Mouse (Mus musculus): Measurements from ENCODE around the gene Allc.

The Allc gene

DNA sequence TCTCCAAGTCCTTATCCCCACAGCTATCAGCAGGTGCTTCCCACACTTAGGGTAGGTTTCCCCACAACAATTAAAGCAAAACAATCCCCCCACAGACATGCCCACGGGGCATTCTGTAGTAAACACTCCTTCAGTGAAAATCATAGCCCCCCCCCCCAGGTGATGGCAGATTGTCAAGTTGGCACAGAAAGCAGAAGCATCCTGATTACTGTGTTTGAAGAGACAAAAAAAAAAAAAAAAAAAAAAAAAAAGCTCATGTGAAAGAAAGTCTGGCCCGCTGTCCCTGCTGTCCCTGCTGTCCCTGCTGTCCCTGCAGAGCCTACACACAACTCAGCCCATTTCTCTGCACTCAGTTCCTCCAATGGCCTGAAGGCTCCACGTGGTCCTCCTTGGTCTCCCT, 1.7 kb upstream of the Allc start:
- in situ Hi-C loops (cut with MboI, MseI) = no loop called here

DNA sequence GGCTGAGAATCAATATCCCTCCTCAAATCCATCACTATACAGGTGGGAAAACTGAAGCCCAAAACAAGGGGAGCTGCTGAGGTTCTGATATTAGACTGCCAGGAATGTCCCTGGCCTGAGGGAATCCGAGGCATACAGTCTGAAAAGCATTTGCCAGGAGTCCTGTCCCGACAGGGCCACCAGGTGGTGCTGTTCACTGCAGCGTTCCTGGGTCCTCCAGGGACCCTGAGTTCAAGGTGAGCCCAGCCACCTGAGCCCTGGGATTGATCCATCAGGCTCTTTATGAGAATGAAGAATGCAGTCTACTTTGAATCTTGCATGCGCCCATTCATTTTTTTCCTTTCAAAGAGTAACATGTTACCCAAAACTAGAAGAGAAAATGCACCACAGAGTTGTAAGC, 3.2 kb downstream of the Allc start:
- in situ Hi-C loops (cut with MboI, MseI) = no loop called here

DNA sequence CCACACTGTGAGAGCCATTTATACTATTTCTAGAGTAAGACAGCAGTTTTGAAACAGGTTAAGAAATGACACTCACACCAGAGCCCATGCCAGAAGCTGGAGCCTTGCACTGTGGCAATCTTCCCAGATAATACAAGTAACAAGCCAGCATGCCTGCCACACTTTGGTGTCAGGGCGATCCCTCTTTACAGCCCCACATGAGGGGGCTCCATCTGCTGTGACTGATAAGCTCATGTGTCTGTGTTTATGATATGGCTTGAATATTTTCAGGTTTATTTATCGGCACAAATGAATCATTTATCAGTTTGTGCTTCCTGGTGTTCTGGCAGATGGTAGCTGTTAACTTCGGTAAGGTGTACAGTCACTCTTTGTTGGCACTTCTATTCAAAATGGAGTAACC, 4.2 kb downstream of the Allc start:
- in situ Hi-C loops (cut with MboI, MseI) = no loop called here

DNA sequence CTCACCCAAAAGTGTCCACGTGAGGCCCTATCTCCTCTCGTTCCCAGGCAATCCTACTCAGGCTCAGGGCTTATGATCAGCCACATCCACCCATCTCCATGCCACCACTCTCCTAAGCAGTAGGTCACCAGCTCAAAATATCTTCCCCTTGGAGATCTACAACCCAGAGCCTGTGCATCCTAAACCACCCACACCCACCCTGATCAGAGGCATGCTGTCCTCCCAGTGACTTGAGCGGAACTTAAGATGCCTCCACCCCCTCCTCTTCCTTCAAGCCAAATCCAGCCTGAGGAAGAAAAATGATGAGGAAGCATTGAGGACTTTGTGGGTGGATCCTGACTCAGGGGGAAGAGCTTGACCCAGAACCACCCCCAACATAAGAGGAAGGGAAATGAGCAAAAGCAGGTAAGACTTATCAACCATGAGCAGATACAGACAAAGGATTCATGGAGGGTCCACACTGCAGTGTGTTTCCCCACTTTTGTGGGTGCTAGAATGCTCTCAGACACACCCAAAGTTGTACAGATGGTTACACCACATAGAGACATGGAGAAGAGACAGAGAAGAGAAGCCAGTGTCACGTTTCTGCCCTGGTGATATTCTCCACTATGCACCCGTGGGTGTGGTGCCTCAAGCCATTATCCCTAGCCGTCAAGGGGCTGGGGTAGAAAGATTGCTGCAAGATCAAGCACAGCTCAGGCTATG, 6.8 kb downstream of the Allc start:
- in situ Hi-C loops (cut with MboI, MseI) = no loop called here

DNA sequence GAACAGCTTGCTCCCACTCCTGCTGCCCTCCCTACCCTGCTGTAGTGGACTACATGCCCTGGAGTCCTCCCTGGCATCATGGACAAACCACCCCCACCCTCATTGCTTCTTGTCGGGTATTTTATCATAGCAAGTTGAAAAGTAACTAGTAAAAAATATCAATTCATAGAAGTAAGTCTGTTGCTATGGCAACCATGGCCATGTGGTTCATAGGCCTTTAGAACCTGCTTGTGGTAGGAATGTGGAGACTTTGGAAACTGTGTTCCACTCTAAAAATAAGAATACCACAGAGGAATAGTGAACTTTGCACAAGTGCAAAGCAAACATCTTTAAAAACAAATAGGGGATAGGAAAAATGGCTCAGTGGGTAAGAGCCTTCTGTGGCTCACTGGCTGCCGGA, 10.1 kb downstream of the Allc start:
- in situ Hi-C loops (cut with MboI, MseI) = no loop called here

DNA sequence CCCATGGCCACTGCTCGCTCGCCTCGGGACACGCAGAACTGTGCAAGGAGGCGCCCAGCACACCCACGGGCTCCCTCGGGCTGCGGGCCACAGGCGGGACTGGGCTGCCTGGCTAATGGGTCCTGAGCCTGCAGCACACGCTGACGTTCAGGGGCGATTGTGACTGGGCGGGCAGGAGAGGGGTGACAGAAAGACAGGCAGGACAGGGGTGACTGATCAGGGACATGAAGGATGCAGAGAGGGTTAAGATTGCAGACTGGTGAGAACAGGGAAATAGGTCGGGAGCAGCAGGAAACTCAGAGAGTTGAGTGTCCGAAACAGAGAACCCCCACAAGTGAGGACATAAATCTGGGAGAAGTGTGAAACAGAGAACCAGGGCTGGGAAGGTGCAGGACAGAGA, 30.0 kb downstream of the Allc start, which contains the start of gene Dcdc2c:
Dcdc2c (minus strand) TSS at position 101 of the 400 bp plus-strand sequence.
- in situ Hi-C loops (cut with MboI, MseI) = no loop called here

DNA sequence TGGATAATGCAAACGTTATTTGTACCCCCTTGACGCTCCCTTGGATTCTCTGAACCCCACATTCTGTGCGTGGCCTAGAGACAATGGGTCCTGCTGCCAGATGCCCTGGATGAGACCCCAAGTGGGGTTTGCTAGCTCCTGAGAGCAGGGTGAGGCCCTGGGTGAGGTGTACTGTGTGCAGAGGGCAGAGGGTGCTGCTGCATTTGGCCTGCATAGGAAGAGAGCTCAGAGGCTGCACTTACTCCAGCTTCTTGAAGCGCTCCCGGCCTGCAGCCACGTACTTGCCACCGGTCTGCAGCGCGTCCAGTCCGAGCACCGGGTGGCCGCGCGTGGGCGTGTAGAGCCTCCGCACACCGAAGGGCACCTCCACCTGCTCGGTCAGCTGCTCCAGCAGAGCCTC, 30.5 kb downstream of the Allc start:
- in situ Hi-C loops (cut with MboI, MseI) = no loop called here

DNA sequence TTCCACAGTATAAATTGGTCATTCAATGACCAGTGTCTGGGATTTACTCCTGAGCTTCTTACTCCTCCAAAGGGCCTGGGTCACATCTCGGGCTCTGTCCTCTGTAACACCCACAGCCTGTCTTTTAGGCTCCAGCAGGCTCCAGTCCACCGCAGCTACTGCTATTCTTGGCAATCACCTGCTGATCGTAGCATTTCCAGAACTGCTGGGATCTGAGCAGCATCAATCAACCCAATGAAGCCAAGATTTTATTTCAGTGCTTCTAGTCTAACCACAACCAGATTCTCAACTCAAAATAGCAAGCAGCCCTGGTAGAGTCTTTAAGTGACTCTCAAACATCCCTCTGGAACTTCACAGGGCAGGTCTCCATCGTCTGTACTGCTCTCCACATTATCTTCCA, 33.4 kb downstream of the Allc start:
- in situ Hi-C loops (cut with MboI, MseI) = no loop called here

DNA sequence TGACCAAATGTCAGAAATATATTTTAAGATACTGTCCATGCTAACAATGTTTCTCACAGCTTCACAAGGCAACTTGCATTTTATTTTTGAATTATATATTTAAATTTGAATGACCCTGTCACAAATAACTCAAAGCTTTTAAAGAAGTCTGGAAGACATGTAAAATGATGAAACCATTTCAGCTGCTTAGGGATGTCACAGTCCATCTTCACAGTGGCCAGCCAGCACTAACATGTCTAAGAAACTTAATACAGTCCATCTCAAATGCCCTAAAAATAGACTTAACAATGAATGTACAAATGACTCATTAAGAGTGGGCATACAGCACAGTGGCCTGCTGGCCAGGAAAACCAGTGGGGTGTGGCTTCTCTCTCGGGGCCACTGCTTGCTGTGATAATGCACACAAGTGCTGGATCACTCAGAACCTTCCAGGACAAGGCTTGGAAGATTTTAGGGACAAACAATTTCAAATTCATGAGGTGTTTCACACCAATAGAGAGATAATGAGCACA, 68.0 kb downstream of the Allc start:
- in situ Hi-C loops (cut with MboI, MseI) = no loop called here

DNA sequence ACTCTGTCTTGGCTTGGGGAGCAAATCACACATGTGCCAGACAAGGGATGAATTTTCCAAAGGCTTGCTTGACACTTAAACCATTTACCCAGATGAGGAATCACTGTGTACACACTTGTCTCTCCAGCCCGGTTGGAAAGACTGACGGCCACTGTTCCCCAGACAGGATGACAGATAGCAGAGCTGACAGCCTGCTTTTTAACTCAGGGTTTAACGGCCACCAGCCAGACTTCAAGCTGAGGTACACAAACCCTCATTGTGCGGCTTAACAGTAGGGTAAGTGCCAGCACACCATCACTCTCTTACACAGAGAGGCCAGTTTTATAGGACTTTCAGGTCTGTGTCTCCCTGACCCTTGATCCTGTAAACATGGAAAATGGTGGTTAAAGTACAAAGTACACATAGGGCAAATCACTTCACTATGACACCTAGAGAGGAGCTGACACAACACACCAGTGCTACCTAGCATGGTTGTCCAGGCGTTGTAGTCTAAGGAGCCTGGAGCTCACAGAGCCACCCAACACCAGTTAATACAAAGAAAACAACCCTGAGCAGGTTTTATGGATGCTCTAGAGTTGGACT, 72.5 kb downstream of the Allc start:
- in situ Hi-C loops (cut with MboI, MseI) = no loop called here

Measured in T-helper 1 cell (primary cell).